20 mouse cellular contexts compared by ENCODE assay signal in genomic region chr8:102514805-102515424, GRCm38 (mm10).
"Had no signal": no experiment of that assay in that cellular context is flagged by ENCODE, and none has a peak within 500 bp of the region (broad histone marks: within the 10 kb centered on the region; RNA-seq: fewer than 3 reads in every experiment).

No protein-coding gene starts in this region.

- ATAC-seq: intestine, embryonic 15.5 days; liver, postnatal 0 days; lung, postnatal 0 days had no signal

- H3K36me3 ChIP-seq: intestine, embryonic 15.5 days; limb, embryonic 12.5 days; limb, embryonic 15.5 days; neural tube, embryonic 12.5 days; neural tube, embryonic 15.5 days had no signal

- H3K4me1 ChIP-seq: intestine, embryonic 15.5 days; limb, embryonic 12.5 days; limb, embryonic 15.5 days; megakaryocyte, embryonic 14.5 days; neural tube, embryonic 12.5 days; neural tube, embryonic 15.5 days had no signal

- H3K4me3 ChIP-seq: intestine, embryonic 15.5 days; limb, embryonic 12.5 days; limb, embryonic 15.5 days; megakaryocyte, embryonic 14.5 days; neural tube, embryonic 12.5 days; neural tube, embryonic 15.5 days had no signal

- DNase-seq: kidney, adult 11 months; kidney, adult 8-10 months; liver, postnatal 0 days; right cerebral cortex, adult 18-20 months; right cerebral cortex, postnatal 14 days; right cerebral cortex, postnatal 4 days; thymus, adult 2 months; thymus, postnatal 14 days; thymus, postnatal 4 days had no signal

- H3K27ac ChIP-seq: intestine, embryonic 15.5 days; limb, embryonic 12.5 days; limb, embryonic 15.5 days; liver, embryonic 14.5 days; neural tube, embryonic 12.5 days; neural tube, embryonic 15.5 days; stomach, postnatal 0 days had no signal

- H3K27me3 ChIP-seq: intestine, embryonic 15.5 days; limb, embryonic 12.5 days; limb, embryonic 15.5 days; megakaryocyte, embryonic 14.5 days; neural tube, embryonic 12.5 days; neural tube, embryonic 15.5 days had no signal

- H3K9ac ChIP-seq: intestine, embryonic 15.5 days; limb, embryonic 12.5 days; limb, embryonic 15.5 days; liver, embryonic 14.5 days; liver, postnatal 0 days; lung, embryonic 14.5 days; neural tube, embryonic 12.5 days; neural tube, embryonic 15.5 days had no signal

- H3K4me2 ChIP-seq: intestine, embryonic 15.5 days; limb, embryonic 12.5 days; limb, embryonic 15.5 days; liver, embryonic 11.5 days; lung, embryonic 14.5 days; neural tube, embryonic 12.5 days; neural tube, embryonic 15.5 days had no signal

- H3K9me3 ChIP-seq: intestine, embryonic 15.5 days; limb, embryonic 12.5 days; limb, embryonic 15.5 days; megakaryocyte, embryonic 14.5 days; neural tube, embryonic 12.5 days; neural tube, embryonic 15.5 days had no signal
